Mouse (Mus musculus): ENCODE results near the gene Gm15013. TPM values are rescaled to one million over a fixed set of nuclear protein-coding genes. Genes with fewer than 3 reads are reported as not detected.
"Not testable (repeated sequence)": the region's sequence is repeated elsewhere in the genome, so short reads cannot be mapped to it uniquely, and the experiment has no call there.

The Gm15013 gene
- not detected for total RNA-seq (2021)

DNA sequence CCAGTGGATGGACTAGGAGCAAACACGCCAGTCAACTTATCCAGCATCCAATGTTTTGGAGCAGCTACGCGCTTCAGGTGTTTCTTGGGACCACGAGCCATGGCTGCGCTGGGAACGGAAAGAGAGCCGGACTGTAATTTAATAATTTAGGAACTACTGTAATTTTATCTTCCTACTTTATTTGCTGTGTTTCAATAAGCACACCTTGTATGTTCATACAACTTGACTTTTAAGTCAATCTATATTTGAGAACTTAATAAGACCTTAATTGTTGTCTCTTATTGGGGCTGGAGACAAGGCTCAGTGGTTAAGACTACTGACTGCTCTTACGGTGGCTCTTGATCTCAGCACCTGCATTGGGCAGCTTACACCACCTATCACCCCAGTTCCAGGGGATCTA lies at the start of gene Gm15013:
TSS of gene Gm15013 (minus strand) at position 101 of the 400 bp plus-strand sequence.
- DNase-seq = no peak

DNA sequence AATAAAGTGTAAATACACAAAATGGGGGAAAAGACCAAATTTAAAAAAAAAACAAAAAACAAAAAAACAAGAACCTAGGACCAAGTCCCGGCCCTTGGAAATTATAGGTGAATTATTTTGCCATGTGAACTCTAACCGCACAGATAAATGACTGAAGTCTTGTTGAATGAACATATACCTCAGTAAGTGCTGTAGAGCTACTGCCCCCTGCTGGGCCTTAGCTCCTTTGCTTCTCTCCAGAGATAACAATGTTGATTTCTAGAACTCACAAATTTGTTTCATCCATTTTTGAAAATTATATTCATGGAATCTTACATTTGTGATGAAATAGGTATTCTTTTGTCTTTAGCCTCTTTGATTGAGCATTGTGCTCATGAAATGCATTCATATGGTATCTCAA lies 48.3 kb upstream of the Gm15013 start:
- peak; percentile 11 to 26 for DNase-seq
- intact Hi-C loops (cut with DNase I) = loop anchor here (5.0 kb wide), 2 partner anchors 345 to 390 kb away; no protein-coding TSS in a partner anchor

More for the DNA sequence above, at the start of gene Gm15013:
- intact Hi-C loops (cut with DNase I) = no loop called here

DNA sequence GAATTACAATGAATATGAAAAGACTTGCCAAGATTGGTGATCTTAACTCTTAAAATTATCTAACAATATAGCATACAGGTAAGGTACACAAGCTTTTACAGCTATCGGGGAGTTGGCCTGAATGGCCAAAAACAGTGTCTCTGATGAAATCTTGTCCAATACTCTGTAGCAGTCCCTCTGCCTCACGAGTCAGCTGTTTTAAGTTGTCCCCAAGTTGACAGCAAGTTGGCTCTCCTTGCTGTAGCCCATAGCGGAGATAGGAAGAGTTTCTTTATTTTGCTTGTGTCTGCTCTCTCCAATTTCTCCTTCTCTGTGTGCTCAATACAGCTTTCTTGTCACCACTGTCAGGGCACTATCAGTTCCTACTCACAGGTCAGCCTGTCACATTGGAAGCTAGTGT lies 44.4 kb upstream of the Gm15013 start:
- intact Hi-C loops (cut with DNase I) = not testable (repeated sequence)

DNA sequence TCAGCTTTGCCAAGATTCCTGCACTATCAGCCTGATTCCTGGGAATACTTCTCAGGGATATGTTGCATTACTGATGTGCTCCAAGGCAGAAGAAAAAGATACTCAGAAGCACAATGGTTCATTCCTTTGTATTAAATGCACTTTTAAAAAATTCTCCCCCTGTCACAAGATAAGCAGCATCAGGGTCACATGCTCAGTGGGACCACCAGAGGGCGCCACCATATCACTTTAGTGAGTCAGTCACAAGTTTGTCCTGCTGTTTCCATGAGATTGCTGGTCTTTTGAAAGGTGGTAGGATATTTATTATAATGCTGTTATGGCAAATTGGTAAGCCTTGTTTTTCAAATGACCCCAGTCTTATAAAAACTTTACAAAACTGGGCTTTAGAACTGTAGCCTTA lies 37.6 kb upstream of the Gm15013 start:
- intact Hi-C loops (cut with DNase I) = loop anchor here (5.0 kb wide), 1 partner anchor 80 kb away; no protein-coding TSS in a partner anchor
- peak; percentile 28 to 54 for DNase-seq

More for the DNA sequence above, 44.4 kb upstream of the Gm15013 start:
- DNase-seq = not testable (repeated sequence)

DNA sequence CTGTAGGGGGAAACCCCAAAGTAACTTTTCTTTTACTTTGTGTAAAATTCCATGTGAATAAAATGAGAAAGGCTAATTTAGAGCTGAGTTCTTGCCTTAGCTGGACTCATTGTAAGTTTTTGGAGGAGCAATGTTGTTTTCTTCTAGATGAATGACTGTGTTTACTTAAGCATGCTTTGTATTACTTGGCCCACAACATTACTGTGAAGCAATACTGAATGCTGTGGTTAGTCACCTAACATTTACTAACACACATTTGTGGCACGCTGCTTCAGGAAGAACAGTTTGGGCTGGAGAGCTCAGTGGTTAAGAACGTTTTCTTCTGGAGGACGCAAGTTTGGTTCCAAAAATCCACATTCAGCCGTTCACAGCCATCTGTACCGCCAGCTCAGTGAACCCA lies 22.8 kb upstream of the Gm15013 start:
- intact Hi-C loops (cut with DNase I) = no loop called here
- no peak for DNase-seq

DNA sequence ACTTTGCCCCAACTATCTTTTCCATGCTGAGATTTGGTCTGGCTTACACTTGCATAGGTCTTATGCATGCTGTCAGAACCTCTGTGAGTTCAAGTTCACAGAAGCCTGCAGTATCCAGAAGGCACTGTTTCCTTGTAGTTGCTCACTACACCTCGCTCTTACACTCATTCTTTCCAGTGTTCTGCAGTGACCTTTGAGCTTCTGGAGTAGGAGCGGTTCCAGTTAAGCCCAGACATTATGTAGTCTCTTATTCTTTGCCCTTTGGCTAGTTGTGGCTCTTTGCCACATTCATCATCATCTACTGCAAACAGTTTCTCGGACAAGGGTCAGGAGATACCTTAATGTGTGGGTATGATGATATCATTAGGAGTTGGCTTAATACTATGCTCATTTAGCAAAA lies 16.3 kb upstream of the Gm15013 start:
- DNase-seq = no peak
- intact Hi-C loops (cut with DNase I) = no loop called here

DNA sequence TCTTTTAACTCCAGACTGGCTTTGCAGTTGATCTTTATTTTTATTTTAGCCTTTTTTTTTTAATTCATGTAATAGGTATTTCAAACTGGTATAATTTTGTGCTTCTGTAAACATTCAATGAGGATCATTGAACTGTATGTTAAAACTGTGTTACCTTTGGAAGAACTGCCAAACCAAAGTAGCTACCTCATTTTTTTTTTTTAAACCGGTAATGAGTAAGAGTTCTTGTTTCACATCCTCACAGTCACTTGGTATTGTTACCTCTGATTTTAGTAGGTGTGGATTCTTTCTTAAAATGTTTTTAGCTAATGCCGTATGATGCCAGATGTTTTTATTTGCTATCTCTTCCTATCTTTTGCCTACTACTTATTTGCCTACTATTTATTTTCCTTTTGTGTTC lies 8.1 kb upstream of the Gm15013 start:
- intact Hi-C loops (cut with DNase I) = no loop called here
- DNase-seq = no peak

DNA sequence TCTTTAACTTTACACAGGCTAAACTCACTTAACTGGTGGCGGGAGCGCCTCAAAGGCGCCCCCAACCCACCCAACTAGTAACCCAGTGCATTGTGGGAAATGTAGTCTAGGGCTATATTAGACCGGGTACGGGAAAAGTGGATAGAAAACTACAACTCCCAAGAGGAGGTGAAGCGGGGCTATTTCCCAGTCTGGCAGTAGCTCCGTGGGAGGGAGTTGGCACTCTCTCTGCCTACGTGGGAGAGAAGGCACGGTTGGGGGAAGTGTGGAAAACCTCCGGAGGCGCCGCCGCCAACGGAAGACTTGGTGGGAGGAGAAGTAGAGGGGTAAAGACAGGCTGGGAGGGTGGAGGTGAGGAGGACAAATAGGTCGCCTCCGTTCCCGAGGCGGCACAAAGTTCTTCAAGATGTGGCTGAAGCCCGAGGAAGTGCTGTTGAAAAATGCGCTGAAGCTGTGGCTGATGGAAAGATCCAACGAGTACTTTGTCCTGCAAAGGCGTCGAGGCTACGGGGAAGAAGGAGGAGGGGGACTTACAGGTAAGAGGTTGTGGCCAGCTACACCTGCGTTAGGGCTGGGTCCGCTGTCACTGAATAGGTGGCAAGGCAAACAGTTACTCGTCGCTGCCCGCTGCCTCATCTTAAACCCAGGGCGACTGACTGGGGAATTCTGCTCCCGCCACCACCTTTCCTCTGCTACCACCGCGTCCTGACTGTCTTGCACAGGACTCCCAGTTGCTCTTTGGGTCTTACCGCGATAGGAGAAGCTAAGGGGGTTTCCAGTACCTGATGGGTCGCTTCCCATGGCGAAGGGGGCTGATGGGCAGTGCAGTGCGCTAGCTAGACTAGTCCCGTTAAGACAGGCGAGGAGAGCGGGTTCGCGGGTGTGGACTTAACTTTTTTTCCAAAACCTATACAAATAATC lies 29.2 kb downstream of the Gm15013 start, which contains the start of gene Tbc1d8b:
TSS of gene Tbc1d8b (plus strand) at position 222 of the 921 bp plus-strand sequence.
- intact Hi-C loops (cut with DNase I) = no loop called here
- peak; percentile 84 to 86 for DNase-seq

DNA sequence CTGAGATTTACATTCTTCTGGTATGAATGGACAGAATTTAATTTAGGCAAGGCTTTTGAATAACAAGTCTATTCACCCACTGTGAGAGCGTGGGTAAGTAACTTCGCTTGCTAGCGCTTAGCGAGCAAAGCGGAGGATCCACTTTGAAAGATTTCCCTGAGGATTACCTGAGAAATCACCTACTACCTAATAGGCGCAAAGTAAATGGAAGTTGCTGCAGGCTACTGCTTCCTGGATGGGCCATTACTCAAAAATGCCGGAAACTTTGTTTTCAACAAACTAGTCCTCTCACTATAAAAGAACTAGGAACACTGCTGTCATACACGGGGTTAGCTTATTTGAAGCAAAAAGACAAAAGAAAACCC lies 29.9 kb downstream of the Gm15013 start:
- intact Hi-C loops (cut with DNase I) = no loop called here
- no peak for DNase-seq

DNA sequence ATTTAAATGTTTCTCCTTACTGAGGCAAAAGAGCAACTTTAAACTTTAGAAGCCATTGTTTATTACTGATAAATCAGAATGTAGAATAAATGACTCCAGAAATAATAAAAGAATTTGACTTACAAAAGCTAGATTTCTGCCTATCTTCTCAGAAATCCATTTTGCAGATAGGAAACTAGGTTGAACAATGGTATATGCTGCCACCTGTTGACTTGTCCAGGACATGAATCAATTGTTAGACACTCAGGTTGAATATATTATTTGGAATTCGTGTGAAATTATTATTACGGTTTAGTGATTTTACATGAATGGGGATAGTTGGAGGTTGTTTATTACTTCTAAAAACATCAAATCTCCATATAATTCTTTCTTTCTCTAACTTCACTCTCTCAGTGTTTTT lies 48.5 kb downstream of the Gm15013 start:
- peak in 1 of 2 experiments; percentile 5 for DNase-seq
- intact Hi-C loops (cut with DNase I) = loop anchor here (1.0 to 5.0 kb wide), 2 partner anchors 250 to 294 kb away; no protein-coding TSS in a partner anchor

Other genes with a start within 250 kb of the Gm15013 start
- gene D330045A20Rik, start 234.1 kb downstream of the Gm15013 start, total RNA-seq (2021) = under 1 TPM; 0.17 to 0.22 TPM
- gene Rnf128, start 151.2 kb downstream of the Gm15013 start, total RNA-seq (2021) = 10 to 100 TPM; 58.1 to 65.6 TPM
- 1 to 10 TPM; 7.5 to 8.2 TPM for gene Tbc1d8b, start 29.5 kb downstream of the Gm15013 start, total RNA-seq (2021)
- not detected for gene Ripply1, start 67.9 kb upstream of the Gm15013 start, total RNA-seq (2021)
- under 1 TPM in 1 of 2 experiments, not detected in 1; 0.12 TPM for gene Cldn2, start 86.3 kb upstream of the Gm15013 start, total RNA-seq (2021)
- 1 to 10 TPM; 6.1 to 7.8 TPM for gene Morc4, start 157.2 kb upstream of the Gm15013 start, total RNA-seq (2021)

Measured in heart, postnatal 10 days (tissue).